Mouse (Mus musculus) testis, adult 2 months (tissue): ENCODE data around the gene Esam.

Experiments
- CTCF ChIP-seq: fragments of 200-500 bp; IDR thresholded peaks from 2 replicates; pipeline ENCODE4 v1.5.1; 2012; ENCODE audit warnings: low read depth, mild to moderate bottlenecking, inconsistent platforms, low read length, moderate library complexity; ENCODE audit not compliant: control insufficient read depth, insufficient read depth, insufficient replicate concordance
- POLR2A ChIP-seq: fragments of 200-500 bp; IDR thresholded peaks from 2 replicates; pipeline ENCODE4 v1.6.1; 2012; ENCODE audit warnings: low read depth, mild to moderate bottlenecking, inconsistent platforms, low read length, moderate library complexity; ENCODE audit not compliant: control insufficient read depth

DNA sequence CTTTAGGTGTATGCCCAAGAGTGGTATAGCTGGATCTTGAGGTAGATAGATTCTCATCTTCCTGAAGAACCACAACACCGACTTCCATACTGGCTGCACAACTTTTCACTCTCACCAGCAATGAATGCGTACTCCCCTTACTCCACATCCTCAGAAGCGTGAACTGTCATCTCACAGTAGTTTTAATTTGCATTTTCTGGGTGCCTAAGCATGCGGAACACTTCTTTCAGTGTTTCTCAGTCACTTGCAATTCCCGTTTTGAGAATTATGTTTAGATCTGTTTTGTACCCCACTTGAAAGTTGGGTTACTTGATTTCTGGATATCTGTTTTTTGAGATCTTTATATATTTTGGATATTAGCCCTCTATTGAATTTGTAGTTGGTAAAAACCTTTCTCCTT, 55.7 kb downstream of the Esam start:
- TF ChIP-seq CTCF (no peak), POLR2A (no peak)
